ENCODE assay signal across 10 mouse cellular contexts in the genomic region with DNA sequence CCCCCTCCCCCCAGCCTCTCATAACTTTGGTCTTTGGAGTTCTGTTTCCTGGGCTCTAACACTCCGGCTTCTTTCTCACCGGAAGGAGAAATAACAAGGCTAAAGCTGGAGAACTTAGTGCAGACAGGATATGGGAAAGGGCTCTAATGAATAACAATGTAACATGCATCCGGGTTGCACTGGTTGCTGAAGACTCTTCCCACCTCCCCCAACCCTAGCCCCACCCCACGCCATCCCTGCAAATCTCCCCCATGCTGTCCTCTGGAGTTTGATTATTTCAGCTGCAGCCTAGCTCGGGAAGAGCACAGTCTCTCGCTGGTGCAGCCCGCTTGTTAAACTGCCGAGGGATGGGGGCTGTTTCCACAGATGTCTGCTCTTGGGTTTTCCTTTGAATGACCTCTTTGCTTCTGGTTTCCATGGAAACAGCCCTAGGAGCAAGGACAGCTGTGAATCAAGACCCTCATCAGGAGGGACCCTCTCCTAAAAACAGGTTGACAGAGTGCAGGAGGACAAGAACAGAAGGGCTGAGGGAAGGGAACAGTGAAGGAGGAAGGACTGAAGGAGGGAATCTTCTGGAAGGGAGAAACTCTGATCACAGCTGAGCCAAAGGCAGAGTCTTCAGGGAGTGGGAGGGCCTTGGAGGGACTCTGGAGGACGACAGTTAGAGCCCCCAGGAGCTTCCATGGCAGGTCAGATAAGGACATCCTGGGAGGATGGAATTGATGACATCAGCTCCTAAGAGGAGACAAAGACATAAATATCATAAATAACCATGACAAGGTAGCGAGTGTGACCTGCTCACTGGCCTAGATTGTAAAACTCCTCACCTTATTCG. TPM values are rescaled to one million over a fixed set of nuclear protein-coding genes. Genes with fewer than 3 reads are reported as not detected.
A peak's percentile ranks its signal among the peaks of the same experiment; 100 is the strongest.
DNase-seq lines count a peak whose midpoint lies in the region; ATAC-seq and TF ChIP-seq lines count a peak whose summit lies in the region.
"Had no signal": no experiment of that assay in that cellular context is flagged by ENCODE, and none has a peak within 500 bp of the region (broad histone marks: within the 10 kb centered on the region; RNA-seq: fewer than 3 reads in every experiment).

No protein-coding gene starts in this region.

- H3K79me2 ChIP-seq in heart, adult 2 months (replicated peaks; ENCODE audit: control insufficient read depth, insufficient read depth, low read length): no peaks in the 10 kb centered on the region

- H3K36me3 ChIP-seq in heart, postnatal 0 days (replicated peaks; ENCODE audit: control insufficient read depth, insufficient read depth, low read length): no peaks in the 10 kb centered on the region
- H3K36me3 ChIP-seq in heart, adult 2 months (ENCODE audit: control insufficient read depth, insufficient read depth, low read length): no peaks in the 10 kb centered on the region
- H3K36me3 ChIP-seq in embryonic facial prominence, embryonic 13.5 days: no peaks in the 10 kb centered on the region
- no peaks in the 10 kb centered on the region for H3K36me3 ChIP-seq in limb, embryonic 10.5 days
- no peaks in the 10 kb centered on the region for H3K36me3 ChIP-seq in neural tube, embryonic 11.5 days (ENCODE audit: control insufficient read depth, insufficient read depth, low read length)

- peak; percentile 60 for ATAC-seq in heart, postnatal 0 days (ENCODE audit: insufficient read depth, low read depth)
- no peak for ATAC-seq in embryonic facial prominence, embryonic 13.5 days (ENCODE audit: insufficient number of reproducible peaks, insufficient read depth, low FRiP score, low TSS enrichment, low read depth)
- ATAC-seq in neural tube, embryonic 11.5 days (ENCODE audit: insufficient read depth, low FRiP score, low TSS enrichment): peak; percentile 76

- no peak for TF ChIP-seq CTCF in heart, postnatal 0 days (IDR thresholded peaks at IDR 0.05; ENCODE audit: low read depth)
- no peak for TF ChIP-seq CTCF in heart, adult 2 months (IDR thresholded peaks at IDR 0.05)

- no peak for TF ChIP-seq POLR2A in heart, adult 2 months (IDR thresholded peaks at IDR 0.05; ENCODE audit: insufficient read depth, low read depth, low read length)

- H3K4me1 ChIP-seq in heart, postnatal 0 days (ENCODE audit: control insufficient read depth, insufficient read depth): peaks cover 10% of the 10 kb centered on the region; the same call in 1 of the 2 replicates
- peaks cover 5% of the 10 kb centered on the region for H3K4me1 ChIP-seq in heart, adult 2 months (ENCODE audit: control insufficient read depth, insufficient read depth, low read length)
- peaks cover 16% of the 10 kb centered on the region for H3K4me1 ChIP-seq in embryonic facial prominence, embryonic 13.5 days
- H3K4me1 ChIP-seq in limb, embryonic 10.5 days: peaks cover 25% of the 10 kb centered on the region
- H3K4me1 ChIP-seq in neural tube, embryonic 11.5 days (ENCODE audit: control insufficient read depth, insufficient read depth, low read length): peaks cover 18% of the 10 kb centered on the region

- no peak overlapping the region for H3K27ac ChIP-seq in heart, postnatal 0 days (ENCODE audit: low read depth)
- H3K27ac ChIP-seq in heart, adult 2 months: no peak overlapping the region
- peak overlapping the region; percentile 13; the same call in 1 of the 2 replicates for H3K27ac ChIP-seq in embryonic facial prominence, embryonic 13.5 days
- H3K27ac ChIP-seq in limb, embryonic 10.5 days: peak overlapping the region; percentile 62
- peak overlapping the region; percentile 23 for H3K27ac ChIP-seq in neural tube, embryonic 11.5 days (ENCODE audit: low read depth, low read length)

- H3K27me3 ChIP-seq in heart, postnatal 0 days (ENCODE audit: control insufficient read depth, insufficient read depth, low read length): no peaks in the 10 kb centered on the region
- no peaks in the 10 kb centered on the region for H3K27me3 ChIP-seq in heart, adult 2 months (ENCODE audit: control insufficient read depth, insufficient read depth, low read length)
- no peaks in the 10 kb centered on the region for H3K27me3 ChIP-seq in embryonic facial prominence, embryonic 13.5 days
- H3K27me3 ChIP-seq in limb, embryonic 10.5 days (ENCODE audit: low read depth, poor library complexity, severe bottlenecking): no peaks in the 10 kb centered on the region
- no peaks in the 10 kb centered on the region for H3K27me3 ChIP-seq in neural tube, embryonic 11.5 days (ENCODE audit: control insufficient read depth, insufficient read depth, low read length)

- 19% methylated on average over 11 of the region's 11 CpGs for WGBS in heart, postnatal 0 days
- WGBS in heart, adult 2 months: 23% methylated on average over 11 of the region's 11 CpGs
- 19% methylated on average over 11 of the region's 11 CpGs for WGBS in embryonic facial prominence, embryonic 13.5 days
- WGBS in limb, embryonic 10.5 days: 12% methylated on average over 11 of the region's 11 CpGs
- 3% methylated on average over 11 of the region's 11 CpGs for WGBS in neural tube, embryonic 11.5 days

- intact Hi-C loops in heart, adult 2 months (cut with DNase I): loop anchor here (2.0 kb wide), 2 partner anchors 39 to 81 kb away; partner anchors contain the start of gene Itm2c

- no peak overlapping the region for H3K9ac ChIP-seq in heart, postnatal 0 days (replicated peaks; ENCODE audit: low read depth, low read length)
- H3K9ac ChIP-seq in heart, adult 2 months (ENCODE audit: low read depth, low read length): no peak overlapping the region
- peak overlapping the region; percentile 44; the same call in 1 of the 2 replicates for H3K9ac ChIP-seq in embryonic facial prominence, embryonic 13.5 days
- no peak overlapping the region for H3K9ac ChIP-seq in neural tube, embryonic 11.5 days (ENCODE audit: low read length)

- H3K4me3 ChIP-seq in heart, postnatal 0 days (ENCODE audit: low read depth, low read length): no peak overlapping the region
- H3K4me3 ChIP-seq in heart, adult 2 months: no peak overlapping the region
- 0 out of 2 replicates have a peak overlapping the region, but pooled peaks have one; percentile 7 for H3K4me3 ChIP-seq in embryonic facial prominence, embryonic 13.5 days
- peak overlapping the region; percentile 35 for H3K4me3 ChIP-seq in limb, embryonic 10.5 days
- H3K4me3 ChIP-seq in neural tube, embryonic 11.5 days (ENCODE audit: low read depth, low read length): no peak overlapping the region

- no peak for TF ChIP-seq EP300 in heart, postnatal 0 days (IDR thresholded peaks at IDR 0.05; ENCODE audit: low read depth)
- no peak for TF ChIP-seq EP300 in heart, adult 2 months (IDR thresholded peaks at IDR 0.05; ENCODE audit: insufficient read depth, low read depth, low read length)

- peak overlapping the region; percentile 36; the same call in 1 of the 2 replicates for H3K4me2 ChIP-seq in heart, postnatal 0 days (ENCODE audit: low read depth, low read length)
- H3K4me2 ChIP-seq in embryonic facial prominence, embryonic 13.5 days: peak overlapping the region; percentile 48
- H3K4me2 ChIP-seq in neural tube, embryonic 11.5 days (ENCODE audit: low read depth): peak overlapping the region; percentile 30

- H3K9me3 ChIP-seq in heart, postnatal 0 days (replicated peaks; ENCODE audit: control insufficient read depth, low read length): no peaks in the 10 kb centered on the region
- H3K9me3 ChIP-seq in embryonic facial prominence, embryonic 13.5 days: no peaks in the 10 kb centered on the region
- no peaks in the 10 kb centered on the region for H3K9me3 ChIP-seq in limb, embryonic 10.5 days (replicated peaks)
- H3K9me3 ChIP-seq in neural tube, embryonic 11.5 days (ENCODE audit: control insufficient read depth, low read length): no peaks in the 10 kb centered on the region

- peak; percentile 34 for DNase-seq in heart, postnatal 0 days (ENCODE audit: low spot score)
- no peak for DNase-seq in heart, adult 2 months
- peak; percentile 54 for DNase-seq in limb, embryonic 10.5 days (ENCODE audit: low spot score)
- peak; percentile 68 for DNase-seq in neural tube, embryonic 11.5 days (ENCODE audit: low spot score)
- DNase-seq in left cerebral cortex, adult 18-20 months (ENCODE audit: low spot score in 2 of 2): no peak
- DNase-seq in layer of hippocampus, adult 8-10 months (ENCODE audit: low spot score in 2 of 2): no peak
- no peak for DNase-seq in left cerebral cortex, adult 8-10 months (ENCODE audit: low spot score in 2 of 2)
- DNase-seq: cerebellum, adult 9-11 months had no signal

RNA-seq across cellular contexts. Expression of gene 4933407L21Rik, which starts 5.6 kb away (rescaled TPM):
- not detected in 2 replicates for total RNA-seq in heart, postnatal 0 days (2014; rRNA removed; ENCODE audit: low replicate concordance)
- not detected in 2 replicates for polyA plus RNA-seq in heart, postnatal 0 days (2015; fragmentation: Nextera tagmentation; extraction: Ambion mirVana)
- total RNA-seq in heart, adult 2 months (2021): not detected
- not detected in 2 replicates for polyA plus RNA-seq in heart, adult 2 months (2012; rRNA removed)
- 0.39 and 0.50 TPM in 2 replicates for polyA plus RNA-seq in embryonic facial prominence, embryonic 13.5 days (2015; fragmentation: Nextera tagmentation; extraction: Ambion mirVana)
- 0.13 TPM in 1 of 2 replicates, not detected in the other for polyA plus RNA-seq in limb, embryonic 10.5 days (2016; fragmentation: Nextera tagmentation; extraction: Ambion mirVana)
- polyA plus RNA-seq in neural tube, embryonic 11.5 days (2014; fragmentation: Nextera tagmentation; extraction: Ambion mirVana): 0.28 TPM in 1 of 2 replicates, not detected in the other
- total RNA-seq in left cerebral cortex, adult 18-20 months (2021): 1 to 10 TPM; 5.2 to 7.7 TPM
- 1 to 10 TPM; 4.3 to 5.3 (median 4.5) TPM for total RNA-seq in layer of hippocampus, adult 8-10 months (2022)
- total RNA-seq in left cerebral cortex, adult 8-10 months (2022): 1 to 10 TPM; 5.6 to 9.6 (median 6.3) TPM

RNA-seq across cellular contexts. Expression of gene Gpr55, which starts 27.0 kb away (rescaled TPM):
- total RNA-seq in heart, postnatal 0 days (2014; rRNA removed; ENCODE audit: low replicate concordance): 0.15 TPM in 1 of 2 replicates, not detected in the other
- polyA plus RNA-seq in heart, postnatal 0 days (2015; fragmentation: Nextera tagmentation; extraction: Ambion mirVana): 0.04 TPM in 1 of 2 replicates, not detected in the other
- total RNA-seq in heart, adult 2 months (2021): not detected
- 0.03 TPM in 1 of 2 replicates, not detected in the other for polyA plus RNA-seq in heart, adult 2 months (2012; rRNA removed)
- polyA plus RNA-seq in embryonic facial prominence, embryonic 13.5 days (2015; fragmentation: Nextera tagmentation; extraction: Ambion mirVana): 0.08 and 0.14 TPM in 2 replicates
- not detected in 2 replicates for polyA plus RNA-seq in limb, embryonic 10.5 days (2016; fragmentation: Nextera tagmentation; extraction: Ambion mirVana)
- polyA plus RNA-seq in neural tube, embryonic 11.5 days (2014; fragmentation: Nextera tagmentation; extraction: Ambion mirVana): not detected in 2 replicates
- total RNA-seq in left cerebral cortex, adult 18-20 months (2021): under 1 TPM; 0.09 to 0.14 TPM
- total RNA-seq in layer of hippocampus, adult 8-10 months (2022): under 1 TPM in 3 of 4 experiments, not detected in 1; 0.08 to 0.52 (median 0.25) TPM
- under 1 TPM; 0.11 to 0.23 (median 0.21) TPM for total RNA-seq in left cerebral cortex, adult 8-10 months (2022)
- total RNA-seq: left cerebral cortex, postnatal 36 days had no signal

RNA-seq across cellular contexts. Expression of gene Itm2c, which starts 39.8 kb away (rescaled TPM):
- 180 and 255 TPM in 2 replicates for total RNA-seq in heart, postnatal 0 days (2014; rRNA removed; ENCODE audit: low replicate concordance)
- 144 and 146 TPM in 2 replicates for polyA plus RNA-seq in heart, postnatal 0 days (2015; fragmentation: Nextera tagmentation; extraction: Ambion mirVana)
- 10 to 100 TPM; 60.3 to 62.0 TPM for total RNA-seq in heart, adult 2 months (2021)
- 101 and 137 TPM in 2 replicates for polyA plus RNA-seq in heart, adult 2 months (2012; rRNA removed)
- polyA plus RNA-seq in embryonic facial prominence, embryonic 13.5 days (2015; fragmentation: Nextera tagmentation; extraction: Ambion mirVana): 282 and 288 TPM in 2 replicates
- polyA plus RNA-seq in limb, embryonic 10.5 days (2016; fragmentation: Nextera tagmentation; extraction: Ambion mirVana): 170 and 188 TPM in 2 replicates
- polyA plus RNA-seq in neural tube, embryonic 11.5 days (2014; fragmentation: Nextera tagmentation; extraction: Ambion mirVana): 70.6 and 72.3 TPM in 2 replicates
- 100 to 1,000 TPM; 731 to 809 TPM for total RNA-seq in left cerebral cortex, adult 18-20 months (2021)
- 100 to 1,000 TPM; 782 to 804 (median 787) TPM for total RNA-seq in layer of hippocampus, adult 8-10 months (2022)
- total RNA-seq in left cerebral cortex, adult 8-10 months (2022): 100 to 1,000 TPM; 764 to 823 (median 782) TPM

Comparison
In these comparisons a context has a peak if more than half of its experiments do, and no peak if none do; other contexts are left out.
1. DNase-seq: peak in heart, postnatal 0 days (single experiment), limb, embryonic 10.5 days (single experiment) and neural tube, embryonic 11.5 days (single experiment); none in heart, adult 2 months (0 of 2), left cerebral cortex, adult 18-20 months (0 of 2), layer of hippocampus, adult 8-10 months (0 of 2) and left cerebral cortex, adult 8-10 months (0 of 2).
2. H3K27ac ChIP-seq: peak in embryonic facial prominence, embryonic 13.5 days (single experiment), limb, embryonic 10.5 days (single experiment) and neural tube, embryonic 11.5 days (single experiment); none in heart, postnatal 0 days (single experiment) and heart, adult 2 months (single experiment).
3. H3K4me3 ChIP-seq: peak in embryonic facial prominence, embryonic 13.5 days (single experiment) and limb, embryonic 10.5 days (single experiment); none in heart, postnatal 0 days (single experiment), heart, adult 2 months (single experiment) and neural tube, embryonic 11.5 days (single experiment).
4. Peak in every context shown above with its lines, with median percentiles within 50 percentile points of each other: H3K4me2 ChIP-seq.